Mouse (Mus musculus) heart, postnatal 0 days (tissue): ENCODE results near the gene Lnx2.
A peak's percentile ranks its signal among the peaks of the same experiment; 100 is the strongest.

Experiments used
- CTCF ChIP-seq: IDR thresholded peaks from 2 replicates; pipeline ENCODE4 v1.5.1; 2016; ENCODE audit warnings: antibody characterized with exemption, control low read depth, low read depth
- EP300 ChIP-seq: IDR thresholded peaks from 2 replicates; pipeline ENCODE4 v1.6.1; 2016; ENCODE audit warnings: antibody characterized with exemption, low read depth

GRCm38 (mm10) chr5:147076026-147076798, at the start of gene Lnx2:
- peak; percentile 74 for TF ChIP-seq CTCF
- TF ChIP-seq EP300, result 0 out of 2 replicates have a peak, but pooled peaks have one; percentile 42
